Mouse (Mus musculus): ENCODE results near the gene Mlc1.

The Mlc1 gene

GRCm38 (mm10) chr15:88978281-88979137, at the start of gene Mlc1:
Gene Mlc1 (minus strand): TSS chr15:88979007.
- no peak for DNase-seq (ENCODE audit: low spot score)

GRCm38 (mm10) chr15:89020492-89020891, 41.7 kb upstream of the Mlc1 start:
- no peak for DNase-seq (ENCODE audit: low spot score)

GRCm38 (mm10) chr15:89020085-89020484, 41.3 kb upstream of the Mlc1 start:
- no peak for DNase-seq (ENCODE audit: low spot score)

GRCm38 (mm10) chr15:89016722-89017121, 37.9 kb upstream of the Mlc1 start:
- no peak for DNase-seq (ENCODE audit: low spot score)

- DNase-seq (ENCODE audit: low spot score): no peak
Observed at GRCm38 (mm10) chr15:89007781-89008180, 29.0 kb upstream of the Mlc1 start.

GRCm38 (mm10) chr15:89007002-89007401, 28.2 kb upstream of the Mlc1 start:
- DNase-seq (ENCODE audit: low spot score): no peak

GRCm38 (mm10) chr15:89001245-89001644, 22.4 kb upstream of the Mlc1 start:
- no peak for DNase-seq (ENCODE audit: low spot score)

- no peak for DNase-seq (ENCODE audit: low spot score)
Observed at GRCm38 (mm10) chr15:89000367-89000766, 21.6 kb upstream of the Mlc1 start.

- no peak for DNase-seq (ENCODE audit: low spot score)
Observed at GRCm38 (mm10) chr15:88999124-88999523, 20.3 kb upstream of the Mlc1 start.

- no peak for DNase-seq (ENCODE audit: low spot score)
Observed at GRCm38 (mm10) chr15:88998636-88999035, 19.8 kb upstream of the Mlc1 start.

GRCm38 (mm10) chr15:88989236-88989635, 10.4 kb upstream of the Mlc1 start:
- DNase-seq (ENCODE audit: low spot score): no peak

GRCm38 (mm10) chr15:88982534-88983079, 3.8 kb upstream of the Mlc1 start, which contains the start of gene Mov10l1:
Gene Mov10l1 (plus strand): TSS chr15:88982909.
- no peak for DNase-seq (ENCODE audit: low spot score)

GRCm38 (mm10) chr15:88979138-88979446, 285 bp upstream of the Mlc1 start:
- DNase-seq (ENCODE audit: low spot score): no peak

- DNase-seq (ENCODE audit: low spot score): no peak
Observed at GRCm38 (mm10) chr15:88972300-88972699, 6.5 kb downstream of the Mlc1 start.

GRCm38 (mm10) chr15:88964070-88964578, 14.7 kb downstream of the Mlc1 start:
- no peak for DNase-seq (ENCODE audit: low spot score)

- no peak for DNase-seq (ENCODE audit: low spot score)
Observed at GRCm38 (mm10) chr15:88957522-88957921, 21.3 kb downstream of the Mlc1 start.

GRCm38 (mm10) chr15:88955342-88955741, 23.5 kb downstream of the Mlc1 start:
- no peak for DNase-seq (ENCODE audit: low spot score)

GRCm38 (mm10) chr15:88954368-88955072, 24.3 kb downstream of the Mlc1 start, which contains the start of gene Ttll8:
Gene Ttll8 (minus strand): TSS chr15:88954418.
- no peak for DNase-seq (ENCODE audit: low spot score)

GRCm38 (mm10) chr15:88951246-88951645, 27.6 kb downstream of the Mlc1 start:
- no peak for DNase-seq (ENCODE audit: low spot score)

- DNase-seq (ENCODE audit: low spot score): no peak
Observed at GRCm38 (mm10) chr15:88946851-88947250, 32.0 kb downstream of the Mlc1 start.

GRCm38 (mm10) chr15:88943896-88944551, 34.8 kb downstream of the Mlc1 start:
- no peak for DNase-seq (ENCODE audit: low spot score)

GRCm38 (mm10) chr15:88942783-88943182, 36.0 kb downstream of the Mlc1 start:
- DNase-seq (ENCODE audit: low spot score): no peak
